Mouse (Mus musculus): Measurements from ENCODE around the gene Agap1. TPM values are rescaled to one million over a fixed set of nuclear protein-coding genes. Genes with fewer than 3 reads are reported as not detected.
A peak's percentile ranks its signal among the peaks of the same experiment; 100 is the strongest.

Gene Agap1
- 4.2 TPM in 2 replicates for polyA plus RNA-seq (2015; fragmentation: Nextera tagmentation; extraction: Ambion mirVana)

GRCm38 (mm10) chr1:89454196-89455123 lies at the start of gene Agap1:
Gene Agap1, plus strand, starts transcription at chr1:89454806.
- Histone ChIP-seq H3K27me3 (ENCODE audit: control insufficient read depth, insufficient read depth, low read length) (no peaks in the 10 kb centered on the region), H3K4me1 (replicated peaks; ENCODE audit: control insufficient read depth, insufficient read depth) (peaks cover 6% of the 10 kb centered on the region), H3K4me2 (replicated peaks; ENCODE audit: low read depth) (peak within 1 kb of the TSS; percentile 94), H3K36me3 (ENCODE audit: control insufficient read depth, insufficient read depth, low read length) (no peaks in the 10 kb centered on the region), H3K9me3 (ENCODE audit: control insufficient read depth, low read length) (no peaks in the 10 kb centered on the region), H3K27ac (replicated peaks) (peak within 1 kb of the TSS; percentile 91), H3K4me3 (ENCODE audit: low read depth, low read length) (peak within 1 kb of the TSS; percentile 84), H3K9ac (ENCODE audit: low read length) (peak within 1 kb of the TSS; percentile 84)
- peak; percentile 97 for ATAC-seq (ENCODE audit: low FRiP score, low TSS enrichment)
- DNase-seq (ENCODE audit: low spot score), result peak; percentile 95
- under 1% methylated on average over 86 of the region's 118 CpGs for WGBS
- TF ChIP-seq CTCF (IDR thresholded peaks at IDR 0.05; ENCODE audit: low read depth), result no peak

- no peak overlapping the region for H3K4me3 ChIP-seq (ENCODE audit: low read depth, low read length)
- no peak for ATAC-seq (ENCODE audit: low FRiP score, low TSS enrichment)
- H3K27me3 ChIP-seq (ENCODE audit: control insufficient read depth, insufficient read depth, low read length), result no peaks in the 10 kb centered on the region
- no peaks in the 10 kb centered on the region for H3K36me3 ChIP-seq (ENCODE audit: control insufficient read depth, insufficient read depth, low read length)
- DNase-seq (ENCODE audit: low spot score), result no peak
- 62% methylated on average over 6 of the region's 6 CpGs for WGBS
- TF ChIP-seq EP300 (optimal IDR thresholded peaks at IDR 0.05) (no peak), CTCF (IDR thresholded peaks at IDR 0.05; ENCODE audit: low read depth) (no peak)
- no peak overlapping the region for H3K4me2 ChIP-seq (replicated peaks; ENCODE audit: low read depth)
- H3K9ac ChIP-seq (ENCODE audit: low read length), result no peak overlapping the region
- no peaks in the 10 kb centered on the region for H3K9me3 ChIP-seq (ENCODE audit: control insufficient read depth, low read length)
- no peak overlapping the region for H3K27ac ChIP-seq (replicated peaks)
- no peaks in the 10 kb centered on the region for H3K4me1 ChIP-seq (replicated peaks; ENCODE audit: control insufficient read depth, insufficient read depth)
Observed at GRCm38 (mm10) chr1:89405991-89406390, 48.6 kb upstream of the Agap1 start.

GRCm38 (mm10) chr1:89407986-89408385 lies 46.6 kb upstream of the Agap1 start:
- Histone ChIP-seq H3K36me3 (ENCODE audit: control insufficient read depth, insufficient read depth, low read length) (no peaks in the 10 kb centered on the region), H3K9me3 (ENCODE audit: control insufficient read depth, low read length) (no peaks in the 10 kb centered on the region), H3K4me1 (replicated peaks; ENCODE audit: control insufficient read depth, insufficient read depth) (no peaks in the 10 kb centered on the region), H3K4me3 (ENCODE audit: low read depth, low read length) (no peak overlapping the region), H3K27me3 (ENCODE audit: control insufficient read depth, insufficient read depth, low read length) (no peaks in the 10 kb centered on the region), H3K27ac (replicated peaks) (no peak overlapping the region), H3K9ac (ENCODE audit: low read length) (no peak overlapping the region), H3K4me2 (replicated peaks; ENCODE audit: low read depth) (no peak overlapping the region)
- TF ChIP-seq CTCF (IDR thresholded peaks at IDR 0.05; ENCODE audit: low read depth) (no peak), EP300 (optimal IDR thresholded peaks at IDR 0.05) (no peak)
- 87% methylated on average over 8 of the region's 8 CpGs for WGBS
- ATAC-seq (ENCODE audit: low FRiP score, low TSS enrichment) (no peak), DNase-seq (ENCODE audit: low spot score) (no peak)

- no peak for ATAC-seq (ENCODE audit: low FRiP score, low TSS enrichment)
- Histone ChIP-seq H3K9ac (ENCODE audit: low read length) (no peak overlapping the region), H3K27me3 (ENCODE audit: control insufficient read depth, insufficient read depth, low read length) (no peaks in the 10 kb centered on the region), H3K4me2 (replicated peaks; ENCODE audit: low read depth) (no peak overlapping the region), H3K27ac (replicated peaks) (no peak overlapping the region), H3K4me3 (ENCODE audit: low read depth, low read length) (no peak overlapping the region), H3K36me3 (ENCODE audit: control insufficient read depth, insufficient read depth, low read length) (no peaks in the 10 kb centered on the region), H3K9me3 (ENCODE audit: control insufficient read depth, low read length) (no peaks in the 10 kb centered on the region), H3K4me1 (replicated peaks; ENCODE audit: control insufficient read depth, insufficient read depth) (no peaks in the 10 kb centered on the region)
- DNase-seq (ENCODE audit: low spot score), result no peak
- TF ChIP-seq CTCF (IDR thresholded peaks at IDR 0.05; ENCODE audit: low read depth) (no peak), EP300 (optimal IDR thresholded peaks at IDR 0.05) (no peak)
- WGBS, result 58% methylated on average over 2 of the region's 2 CpGs
Observed at GRCm38 (mm10) chr1:89413122-89413521, 41.5 kb upstream of the Agap1 start.

- Histone ChIP-seq H3K4me2 (replicated peaks; ENCODE audit: low read depth) (no peak overlapping the region), H3K4me1 (replicated peaks; ENCODE audit: control insufficient read depth, insufficient read depth) (no peaks in the 10 kb centered on the region), H3K9me3 (ENCODE audit: control insufficient read depth, low read length) (no peaks in the 10 kb centered on the region), H3K36me3 (ENCODE audit: control insufficient read depth, insufficient read depth, low read length) (no peaks in the 10 kb centered on the region), H3K9ac (ENCODE audit: low read length) (no peak overlapping the region), H3K27me3 (ENCODE audit: control insufficient read depth, insufficient read depth, low read length) (no peaks in the 10 kb centered on the region), H3K27ac (replicated peaks) (no peak overlapping the region), H3K4me3 (ENCODE audit: low read depth, low read length) (no peak overlapping the region)
- TF ChIP-seq EP300 (optimal IDR thresholded peaks at IDR 0.05) (no peak), CTCF (IDR thresholded peaks at IDR 0.05; ENCODE audit: low read depth) (no peak)
- DNase-seq (ENCODE audit: low spot score) (no peak), ATAC-seq (ENCODE audit: low FRiP score, low TSS enrichment) (no peak)
- 37% methylated on average over 9 of the region's 9 CpGs for WGBS
Observed at GRCm38 (mm10) chr1:89414563-89414962, 40.0 kb upstream of the Agap1 start.

DNA sequence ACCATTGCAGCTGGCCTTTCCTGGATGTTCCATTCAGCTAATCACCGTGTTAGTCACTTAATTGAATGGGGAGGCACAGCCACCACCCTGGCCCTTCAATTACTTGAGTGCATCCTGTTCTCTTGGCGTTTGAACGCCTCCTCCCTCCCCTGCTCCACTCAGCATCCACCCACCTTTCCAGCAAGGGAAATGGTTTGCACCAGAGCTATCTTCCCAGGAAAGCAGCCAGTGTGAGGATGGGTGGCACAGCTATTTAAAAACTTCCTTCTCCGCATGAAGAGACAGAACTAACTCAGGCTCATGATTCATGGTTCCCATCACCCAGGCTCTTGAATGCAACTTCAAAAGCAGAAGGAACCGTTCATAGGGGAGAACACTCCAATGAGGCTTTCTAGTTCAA lies 37.7 kb upstream of the Agap1 start:
- no peak overlapping the region for H3K4me2 ChIP-seq (replicated peaks; ENCODE audit: low read depth)

More for the DNA sequence above, 37.7 kb upstream of the Agap1 start:
- WGBS, result 51% methylated on average over 5 of the region's 5 CpGs
- Histone ChIP-seq H3K27ac (replicated peaks) (no peak overlapping the region), H3K4me3 (ENCODE audit: low read depth, low read length) (no peak overlapping the region), H3K9me3 (ENCODE audit: control insufficient read depth, low read length) (no peaks in the 10 kb centered on the region), H3K27me3 (ENCODE audit: control insufficient read depth, insufficient read depth, low read length) (no peaks in the 10 kb centered on the region), H3K9ac (ENCODE audit: low read length) (no peak overlapping the region), H3K36me3 (ENCODE audit: control insufficient read depth, insufficient read depth, low read length) (no peaks in the 10 kb centered on the region), H3K4me1 (replicated peaks; ENCODE audit: control insufficient read depth, insufficient read depth) (no peaks in the 10 kb centered on the region)
- ATAC-seq (ENCODE audit: low FRiP score, low TSS enrichment) (no peak), DNase-seq (ENCODE audit: low spot score) (no peak)
- TF ChIP-seq CTCF (IDR thresholded peaks at IDR 0.05; ENCODE audit: low read depth), result no peak
- TF ChIP-seq EP300 (optimal IDR thresholded peaks at IDR 0.05), result no peak

All from stomach, postnatal 0 days (tissue).